Mouse (Mus musculus): ENCODE results near the gene Fancg. TPM values are rescaled to one million over a fixed set of nuclear protein-coding genes. Genes with fewer than 3 reads are reported as not detected.
A peak's percentile ranks its signal among the peaks of the same experiment; 100 is the strongest.
"Not testable (repeated sequence)": the region's sequence is repeated elsewhere in the genome, so short reads cannot be mapped to it uniquely, and the experiment has no call there.

Fancg gene
- total RNA-seq, 2 experiments from 2014 or later = 8.3 to 8.9 TPM

GRCm38 (mm10) chr4:42999451-43000140 is 10.7 kb downstream of the Fancg start:
- DNase-seq = peak; percentile 65

DNA sequence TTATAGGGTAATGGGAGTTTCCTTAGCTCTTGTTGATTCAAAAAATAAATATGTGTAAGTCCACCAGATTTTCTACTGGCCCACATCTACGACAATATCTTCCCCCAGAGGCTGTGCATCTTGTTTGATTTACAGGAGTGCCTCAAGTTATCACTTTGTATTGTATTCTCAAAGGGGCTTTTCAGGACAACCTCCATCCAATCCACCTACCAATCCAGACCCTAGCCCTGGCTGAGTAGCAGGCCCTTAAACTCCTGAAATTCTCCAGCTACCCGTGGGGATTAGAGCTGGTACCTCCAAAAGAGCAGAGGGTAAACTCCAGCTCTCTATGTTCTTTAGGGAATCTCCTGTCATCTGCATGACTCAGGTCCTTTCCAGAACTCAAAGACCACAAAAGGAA is 12.3 kb downstream of the Fancg start:
- DNase-seq = no peak

GRCm38 (mm10) chr4:42988296-42988695 is 22.0 kb downstream of the Fancg start:
- DNase-seq = no peak

DNA sequence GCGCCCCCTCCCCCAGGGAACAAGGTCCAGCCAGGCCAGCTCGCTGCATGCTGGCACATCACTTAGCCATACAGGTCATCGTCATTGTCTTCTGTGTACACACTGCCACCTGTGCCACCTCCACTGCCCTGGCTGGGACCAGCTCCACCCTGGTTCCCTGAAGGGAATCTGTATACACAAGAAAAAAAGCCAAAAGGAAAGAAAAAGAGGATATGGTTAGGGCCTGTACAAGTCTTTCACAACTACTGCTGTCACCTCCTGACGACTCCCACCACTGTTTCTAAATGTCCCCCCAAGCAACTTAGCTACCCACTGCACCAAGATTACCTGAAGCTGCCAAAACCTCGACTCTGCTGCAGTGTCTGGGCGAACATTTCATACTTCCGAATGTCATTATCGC is 29.8 kb downstream of the Fancg start:
- DNase-seq = not testable (repeated sequence)

GRCm38 (mm10) chr4:42978062-42978461 is 32.2 kb downstream of the Fancg start:
- DNase-seq = no peak

- DNase-seq = no peak
Measured at GRCm38 (mm10) chr4:42973868-42974267, 36.4 kb downstream of the Fancg start.

GRCm38 (mm10) chr4:42972952-42973351 is 37.4 kb downstream of the Fancg start:
- DNase-seq = no peak

DNA sequence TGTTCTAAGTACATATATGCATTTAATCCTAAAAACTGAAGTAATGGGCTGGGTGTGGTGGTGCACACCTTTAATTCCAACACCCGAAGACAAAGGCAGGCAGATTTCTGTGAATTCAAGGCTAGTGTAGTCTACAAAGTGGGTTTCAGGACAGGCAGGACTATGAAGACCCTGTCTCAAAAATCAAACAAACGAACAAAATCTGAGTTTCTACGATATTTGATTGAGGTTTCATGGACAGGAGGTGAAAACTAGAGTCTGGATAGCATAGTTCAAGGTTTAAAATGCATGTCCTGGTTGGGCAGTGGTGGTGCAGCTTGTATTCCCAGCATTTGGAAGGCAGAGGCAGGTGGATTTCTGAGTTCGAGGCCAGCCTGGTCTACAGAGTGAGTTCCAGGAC is 41.0 kb downstream of the Fancg start, which contains the start of gene 1700022I11Rik:
1700022I11Rik (plus strand) TSS at position 301 of the 400 bp plus-strand sequence.
- DNase-seq = no peak

- no peak for DNase-seq
Measured at GRCm38 (mm10) chr4:42965039-42965719, 45.1 kb downstream of the Fancg start.

DNA sequence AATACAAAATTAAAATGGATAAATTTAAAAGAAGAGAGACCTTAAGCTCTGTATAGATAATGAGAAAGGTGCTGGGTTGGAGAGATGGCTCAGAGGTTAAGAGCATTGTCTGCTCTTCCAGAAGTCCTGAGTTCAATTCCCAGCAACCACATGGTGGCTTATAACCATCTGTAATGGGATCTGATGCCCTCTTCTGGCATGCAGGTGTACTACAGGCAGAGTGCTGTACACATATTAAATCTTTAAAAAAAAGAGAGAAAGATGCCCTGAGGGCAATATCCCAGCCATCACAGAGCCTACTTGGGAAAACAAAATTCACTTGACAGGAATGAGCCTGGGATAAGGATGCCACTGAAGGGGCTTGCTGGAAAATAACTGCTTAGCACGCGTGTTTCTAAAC is 46.8 kb downstream of the Fancg start:
- DNase-seq = no peak

DNA sequence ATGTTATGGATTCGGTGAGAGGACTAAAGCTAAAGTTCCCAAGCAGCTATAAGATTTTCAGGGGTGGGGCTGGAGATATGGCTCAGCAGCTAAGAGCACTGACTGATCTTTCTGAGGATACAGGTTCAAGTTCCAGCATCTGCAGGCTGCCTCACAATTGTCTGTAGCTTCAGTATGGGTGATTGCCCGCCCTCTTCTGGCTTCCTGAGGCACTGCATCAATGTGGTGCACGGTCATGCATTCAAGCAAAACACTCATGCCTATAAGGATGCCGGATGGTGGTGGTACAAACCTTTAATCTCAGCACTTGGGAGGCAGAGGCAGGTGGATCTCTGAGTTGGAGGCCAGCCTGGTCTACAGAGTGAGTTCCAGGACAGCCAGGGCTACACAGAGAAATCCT is 48.7 kb downstream of the Fancg start:
- peak in 1 of 2 experiments; percentile 56 for DNase-seq

DNA sequence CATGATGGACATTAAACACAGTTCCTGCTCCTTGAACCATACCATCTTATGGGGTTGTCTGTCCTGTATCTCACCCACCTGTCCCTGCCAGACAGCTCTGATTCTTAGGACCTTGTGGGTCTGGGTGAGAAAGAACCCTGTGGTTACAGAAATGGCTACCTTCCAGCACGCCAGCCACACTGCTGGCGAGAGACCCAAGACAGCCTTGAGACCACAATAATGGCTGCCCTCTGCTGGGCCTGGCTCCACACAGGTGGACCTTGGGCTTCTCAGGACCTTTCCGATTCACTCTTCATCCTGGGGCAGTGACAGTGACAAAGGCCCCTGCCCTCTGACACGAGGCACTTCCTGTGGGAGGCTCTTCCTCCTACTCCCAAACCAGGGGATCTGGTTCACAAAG is 50.9 kb downstream of the Fancg start:
- DNase-seq = no peak

DNA sequence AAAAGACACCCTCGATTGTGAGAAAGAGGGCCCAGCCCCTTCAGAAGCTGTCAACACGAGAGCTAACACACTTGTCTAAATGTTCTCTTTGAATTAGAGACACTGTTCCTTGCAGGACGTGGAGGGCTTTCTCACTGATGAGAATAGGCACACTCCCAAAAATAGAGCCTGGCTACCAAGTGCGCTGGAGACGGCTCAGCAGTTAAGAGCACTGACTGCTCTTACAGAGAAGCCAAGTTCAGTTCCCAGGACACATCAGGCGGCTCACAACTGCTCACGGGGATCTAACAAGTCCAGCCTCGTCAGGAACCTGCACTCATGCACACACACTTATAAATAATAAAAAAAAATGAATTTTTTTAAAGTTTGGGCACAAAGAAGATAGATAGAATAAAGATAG is 51.4 kb downstream of the Fancg start:
- no peak for DNase-seq

- DNase-seq = no peak
Measured at GRCm38 (mm10) chr4:42957979-42958378, 52.3 kb downstream of the Fancg start.

DNA sequence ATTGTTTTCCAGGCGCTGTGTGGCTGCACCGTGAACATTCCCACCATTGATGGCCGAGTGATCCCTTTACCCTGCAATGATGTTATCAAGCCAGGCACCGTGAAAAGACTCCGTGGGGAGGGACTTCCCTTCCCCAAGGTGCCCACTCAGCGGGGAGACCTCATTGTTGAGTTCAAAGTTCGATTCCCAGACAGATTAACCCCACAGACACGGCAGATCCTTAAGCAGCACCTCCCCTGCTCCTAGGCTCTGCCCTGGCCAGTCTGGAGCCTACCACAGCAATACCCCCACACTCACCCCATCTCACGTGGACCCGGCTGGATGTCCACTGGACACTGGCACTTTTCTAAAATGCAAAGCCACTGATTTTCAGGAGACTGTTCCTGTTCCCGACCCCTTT is 53.0 kb downstream of the Fancg start:
- DNase-seq = no peak

DNA sequence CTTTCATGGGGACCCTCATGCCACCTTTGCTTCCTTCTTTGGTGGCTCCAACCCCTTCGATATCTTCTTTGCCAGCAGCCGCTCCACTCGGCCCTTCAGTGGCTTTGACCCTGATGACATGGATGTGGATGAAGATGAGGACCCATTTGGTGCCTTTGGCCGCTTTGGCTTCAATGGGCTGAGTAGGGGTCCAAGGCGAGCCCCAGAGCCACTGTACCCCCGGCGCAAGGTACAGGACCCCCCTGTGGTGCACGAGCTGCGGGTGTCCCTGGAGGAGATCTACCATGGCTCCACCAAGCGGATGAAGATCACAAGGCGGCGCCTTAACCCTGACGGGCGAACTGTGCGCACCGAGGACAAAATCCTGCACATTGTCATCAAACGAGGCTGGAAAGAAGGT is 53.7 kb downstream of the Fancg start:
- DNase-seq = no peak

GRCm38 (mm10) chr4:42955200-42955599 is 55.1 kb downstream of the Fancg start:
- DNase-seq = no peak

GRCm38 (mm10) chr4:42954297-42954696 is 56.0 kb downstream of the Fancg start:
- DNase-seq = peak; percentile 81 to 82

DNA sequence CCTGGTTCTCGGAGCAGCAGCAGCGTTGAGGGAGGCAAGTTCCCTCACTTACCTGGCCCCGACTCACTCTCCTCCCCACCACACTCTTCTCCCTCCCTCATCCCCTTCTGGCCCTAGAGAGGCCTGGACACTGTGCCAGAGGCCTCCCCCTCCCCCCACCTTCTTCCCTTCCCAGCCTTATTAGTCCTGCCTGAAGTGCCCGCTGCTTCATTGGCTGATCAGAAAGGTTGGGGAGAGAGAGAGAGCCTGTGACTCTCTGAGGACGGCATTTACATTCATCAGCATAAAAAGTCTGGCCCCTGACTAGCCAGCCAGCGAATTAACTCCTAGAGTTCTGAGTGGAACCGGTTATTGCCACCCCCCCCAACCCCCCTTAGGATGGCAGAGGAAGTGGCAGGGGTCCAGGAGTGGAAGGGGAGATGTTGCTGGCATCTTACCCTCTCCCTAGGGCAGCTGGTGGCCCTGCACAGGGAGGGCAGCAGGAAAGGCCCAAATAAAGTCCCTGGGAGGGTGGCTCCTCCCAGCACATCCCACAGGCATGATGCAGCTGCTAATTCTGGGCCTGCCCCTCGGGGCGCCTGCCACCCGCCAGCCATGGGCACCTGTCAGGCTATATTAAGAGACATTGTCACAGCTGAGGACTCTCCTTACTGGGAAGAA is 56.7 kb downstream of the Fancg start:
- DNase-seq = no peak

- DNase-seq = no peak
Measured at GRCm38 (mm10) chr4:42952563-42952962, 57.7 kb downstream of the Fancg start.
